Mouse (Mus musculus): Measurements from ENCODE around the gene Corin.

The Corin gene

GRCm38 (mm10) chr5:72298418-72299104, 205.7 kb downstream of the Corin start:
- DNase-seq: no peak

DNA sequence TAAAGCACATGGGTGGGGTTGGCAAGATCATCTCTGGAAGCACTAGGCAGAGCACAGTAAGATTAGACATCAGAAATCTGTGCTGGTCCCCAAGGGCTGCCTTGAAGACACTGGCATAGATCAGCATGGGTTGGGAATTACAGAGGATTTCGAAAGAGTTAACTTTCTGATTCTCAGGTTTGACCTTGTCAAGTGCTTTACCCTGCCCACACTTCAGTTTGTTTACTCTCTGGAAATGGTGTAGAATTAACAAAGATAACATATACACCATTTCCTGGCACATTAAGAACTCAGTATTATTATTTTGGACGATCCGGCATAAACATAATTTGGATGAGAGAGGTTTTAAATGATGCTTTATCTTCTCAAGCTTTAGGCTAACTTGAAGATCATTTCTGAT, 219.2 kb downstream of the Corin start:
- no peak for DNase-seq

- no peak for DNase-seq
Measured at GRCm38 (mm10) chr5:72282907-72283306, 221.4 kb downstream of the Corin start.

- no peak for DNase-seq
Measured at GRCm38 (mm10) chr5:72269652-72270051, 234.6 kb downstream of the Corin start.

DNA sequence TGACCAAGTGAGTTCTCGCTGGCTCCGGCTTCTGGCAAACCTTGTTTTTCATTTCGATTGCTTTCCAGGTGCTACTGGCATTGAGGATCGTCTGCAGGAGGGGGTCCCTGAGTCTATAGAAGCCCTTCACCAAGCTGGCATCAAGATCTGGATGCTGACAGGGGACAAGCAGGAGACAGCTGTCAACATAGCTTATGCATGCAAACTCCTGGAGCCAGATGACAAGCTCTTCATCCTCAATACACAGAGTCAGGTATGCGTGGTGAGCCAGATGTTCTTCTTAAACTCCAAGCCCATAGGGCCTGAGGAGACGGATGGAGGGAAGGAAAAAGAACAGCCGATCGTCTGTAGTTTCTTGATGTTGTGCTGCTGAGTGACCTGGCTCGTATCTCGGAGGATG, 235.1 kb downstream of the Corin start:
- no peak for DNase-seq

GRCm38 (mm10) chr5:72266955-72267535, 237.2 kb downstream of the Corin start:
- DNase-seq: no peak

DNA sequence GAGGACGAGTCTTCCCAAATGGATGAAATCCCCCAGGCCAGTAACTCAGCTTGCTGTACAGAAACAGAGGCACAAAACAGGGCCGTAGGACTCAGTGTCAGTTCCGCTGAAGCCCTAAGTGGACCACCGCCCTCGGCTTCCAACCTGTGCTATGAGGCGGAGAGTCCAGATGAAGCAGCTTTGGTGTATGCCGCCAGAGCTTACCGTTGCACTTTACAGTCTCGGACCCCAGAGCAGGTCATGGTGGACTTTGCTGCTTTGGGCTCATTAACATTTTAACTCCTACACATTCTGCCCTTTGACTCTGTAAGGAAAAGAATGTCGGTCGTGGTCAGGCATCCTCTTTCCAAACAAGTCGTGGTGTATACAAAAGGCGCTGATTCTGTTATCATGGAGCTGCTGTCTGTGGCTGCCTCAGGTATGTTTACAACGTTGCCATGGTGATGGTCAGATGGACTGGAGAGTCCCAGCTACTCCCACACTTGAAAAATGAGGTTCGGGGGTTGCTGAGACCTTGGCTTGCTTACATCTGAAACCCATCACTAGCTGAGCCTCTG, 240.0 kb downstream of the Corin start:
- peak; percentile 71 for DNase-seq

GRCm38 (mm10) chr5:72261802-72262324, 242.4 kb downstream of the Corin start:
- peak; percentile 92 for DNase-seq

- peak; percentile 93 for DNase-seq
Measured at GRCm38 (mm10) chr5:72259298-72259621, 245.0 kb downstream of the Corin start.

GRCm38 (mm10) chr5:72258409-72259297, 245.6 kb downstream of the Corin start:
- peak; percentile 90 for DNase-seq

- no peak for DNase-seq
Measured at GRCm38 (mm10) chr5:72257084-72257483, 247.2 kb downstream of the Corin start.

- no peak for DNase-seq
Measured at GRCm38 (mm10) chr5:72254958-72255357, 249.3 kb downstream of the Corin start.

GRCm38 (mm10) chr5:72250180-72250579, 254.1 kb downstream of the Corin start:
- no peak for DNase-seq

All from heart, adult 11 months (tissue).